In the genomic region with DNA sequence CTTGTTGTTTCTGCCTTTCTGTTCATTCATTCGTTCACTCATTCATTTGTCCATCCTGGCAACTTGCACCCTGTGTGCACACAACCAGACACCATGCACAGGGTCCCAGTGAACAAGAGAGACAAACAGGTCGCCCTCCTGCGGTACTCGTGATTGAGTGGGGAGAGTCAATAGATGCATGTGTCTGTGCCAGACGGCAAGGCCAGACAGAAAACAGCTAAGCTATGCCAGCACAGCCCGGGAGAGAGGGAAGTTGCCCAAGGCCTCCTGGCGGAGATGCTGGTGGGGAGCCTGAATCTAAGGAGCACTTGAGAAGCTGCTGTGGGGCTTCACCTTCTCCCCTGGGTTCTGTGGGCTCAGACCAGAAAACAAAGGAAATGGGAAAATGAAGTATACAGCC, we compare ENCODE assay signal across 19 mouse cellular contexts. TPM values are rescaled to one million over a fixed set of nuclear protein-coding genes. Genes with fewer than 3 reads are reported as not detected.
DNase-seq lines count a peak whose midpoint lies in the region; ATAC-seq and TF ChIP-seq lines count a peak whose summit lies in the region.
"Had no signal": no experiment of that assay in that cellular context is flagged by ENCODE, and none has a peak within 500 bp of the region (broad histone marks: within the 10 kb centered on the region; RNA-seq: fewer than 3 reads in every experiment).

No protein-coding gene starts in this region.

- H3K36me3 ChIP-seq in forebrain, embryonic 14.5 days (ENCODE audit: control insufficient read depth, insufficient read depth, low read length), result no peaks in the 10 kb centered on the region
- no peaks in the 10 kb centered on the region for H3K36me3 ChIP-seq in forebrain, embryonic 10.5 days (replicated peaks)
- no peaks in the 10 kb centered on the region for H3K36me3 ChIP-seq in thymus, adult 2 months (ENCODE audit: control insufficient read depth, insufficient read depth, low read length)
- H3K36me3 ChIP-seq in hindbrain, embryonic 13.5 days, result no peaks in the 10 kb centered on the region
- H3K36me3 ChIP-seq: embryonic facial prominence, embryonic 13.5 days had no signal

- no peaks in the 10 kb centered on the region for H3K27me3 ChIP-seq in forebrain, embryonic 14.5 days (replicated peaks; ENCODE audit: control insufficient read depth, insufficient read depth, low read length)
- H3K27me3 ChIP-seq in forebrain, embryonic 10.5 days (ENCODE audit: poor library complexity, severe bottlenecking), result no peaks in the 10 kb centered on the region; the same call in 1 of the 2 replicates
- H3K27me3 ChIP-seq in thymus, adult 2 months (ENCODE audit: control insufficient read depth, insufficient read depth, low read length), result no peaks in the 10 kb centered on the region
- no peaks in the 10 kb centered on the region for H3K27me3 ChIP-seq in hindbrain, embryonic 13.5 days
- H3K27me3 ChIP-seq: embryonic facial prominence, embryonic 13.5 days; forebrain, embryonic 13.5 days had no signal

- H3K4me2 ChIP-seq in forebrain, embryonic 14.5 days (ENCODE audit: low read length), result no peak overlapping the region
- no peak overlapping the region for H3K4me2 ChIP-seq in hindbrain, embryonic 13.5 days
- H3K4me2 ChIP-seq: embryonic facial prominence, embryonic 13.5 days; forebrain, embryonic 13.5 days had no signal

- no peak overlapping the region for H3K27ac ChIP-seq in forebrain, embryonic 14.5 days (ENCODE audit: low read depth, low read length)
- no peak overlapping the region for H3K27ac ChIP-seq in forebrain, embryonic 10.5 days
- H3K27ac ChIP-seq in thymus, adult 2 months (ENCODE audit: control insufficient read depth, insufficient read depth, low read length), result no peak overlapping the region
- no peak overlapping the region for H3K27ac ChIP-seq in hindbrain, embryonic 13.5 days
- H3K27ac ChIP-seq: embryonic facial prominence, embryonic 13.5 days; forebrain, embryonic 13.5 days had no signal

- 67% methylated on average over 7 of the region's 7 CpGs for WGBS in forebrain, embryonic 14.5 days
- WGBS in forebrain, embryonic 10.5 days, result 79% methylated on average over 7 of the region's 7 CpGs
- WGBS in thymus, adult 2 months, result 91% methylated on average over 7 of the region's 7 CpGs
- 71% methylated on average over 7 of the region's 7 CpGs for WGBS in hindbrain, embryonic 13.5 days

- no peaks in the 10 kb centered on the region for H3K9me3 ChIP-seq in forebrain, embryonic 14.5 days (replicated peaks; ENCODE audit: control insufficient read depth, low read length)
- H3K9me3 ChIP-seq in forebrain, embryonic 10.5 days, result no peaks in the 10 kb centered on the region
- H3K9me3 ChIP-seq in hindbrain, embryonic 13.5 days, result no peaks in the 10 kb centered on the region
- H3K9me3 ChIP-seq: embryonic facial prominence, embryonic 13.5 days; forebrain, embryonic 13.5 days had no signal

- DNase-seq in forebrain, embryonic 14.5 days (ENCODE audit: low spot score), result peak; percentile 11
- DNase-seq in forebrain, embryonic 10.5 days (ENCODE audit: extremely low spot score, low spot score), result no peak
- DNase-seq in layer of hippocampus, adult 9-11 months, result peak; percentile 28
- no peak for DNase-seq in layer of hippocampus, postnatal 25 days (ENCODE audit: extremely low spot score in 1 of 2, low spot score in 1 of 2)
- peak; percentile 52 for DNase-seq in ovary, postnatal 36 days (ENCODE audit: low spot score)
- no peak for DNase-seq in ovary, postnatal 14 days (ENCODE audit: low spot score)
- DNase-seq in thymus, adult 2 months, result no peak
- DNase-seq: cerebellum, adult 11 months; kidney, adult 2 months; lung, adult 18-20 months; lung, postnatal 4 days; midbrain, embryonic 14.5 days; retina, postnatal 1 day; spleen, adult 18-20 months; thymus, postnatal 36 days had no signal

- no peaks in the 10 kb centered on the region for H3K4me1 ChIP-seq in forebrain, embryonic 14.5 days (ENCODE audit: control insufficient read depth, insufficient read depth, low read length)
- peaks cover 11% of the 10 kb centered on the region for H3K4me1 ChIP-seq in forebrain, embryonic 10.5 days
- peaks cover 28% of the 10 kb centered on the region for H3K4me1 ChIP-seq in thymus, adult 2 months (replicated peaks; ENCODE audit: control insufficient read depth, insufficient read depth, low read length)
- H3K4me1 ChIP-seq in hindbrain, embryonic 13.5 days (replicated peaks), result peaks cover 10% of the 10 kb centered on the region
- H3K4me1 ChIP-seq: forebrain, embryonic 13.5 days had no signal

- H3K9ac ChIP-seq in forebrain, embryonic 14.5 days (ENCODE audit: low read length), result no peak overlapping the region
- no peak overlapping the region for H3K9ac ChIP-seq in hindbrain, embryonic 13.5 days
- H3K9ac ChIP-seq: embryonic facial prominence, embryonic 13.5 days; forebrain, embryonic 13.5 days had no signal

- no peak for TF ChIP-seq POLR2A in thymus, adult 2 months (IDR thresholded peaks at IDR 0.05; ENCODE audit: control insufficient read depth, extremely low read depth, insufficient read depth, low read length, poor library complexity)

- no peak overlapping the region for H3K4me3 ChIP-seq in forebrain, embryonic 14.5 days (ENCODE audit: low read depth, low read length)
- H3K4me3 ChIP-seq in forebrain, embryonic 10.5 days, result no peak overlapping the region
- H3K4me3 ChIP-seq in thymus, adult 2 months (ENCODE audit: control insufficient read depth, insufficient read depth, low read length), result no peak overlapping the region
- no peak overlapping the region for H3K4me3 ChIP-seq in hindbrain, embryonic 13.5 days
- H3K4me3 ChIP-seq: embryonic facial prominence, embryonic 13.5 days; forebrain, embryonic 13.5 days had no signal

- ATAC-seq in forebrain, embryonic 14.5 days, result no peak
- no peak for ATAC-seq in hindbrain, embryonic 13.5 days (ENCODE audit: low FRiP score)
- ATAC-seq: forebrain, embryonic 13.5 days; hindbrain, embryonic 16.5 days had no signal

- no peak for TF ChIP-seq CTCF in thymus, adult 2 months (IDR thresholded peaks at IDR 0.05; ENCODE audit: borderline replicate concordance, control insufficient read depth, extremely low read depth, insufficient read depth, low read length, poor library complexity)

RNA-seq across cellular contexts. Expression of a gene that starts 10.8 kb away (rescaled TPM):
- 2.0 and 2.1 TPM in 2 replicates for polyA plus RNA-seq in forebrain, embryonic 14.5 days (2014; fragmentation: Nextera tagmentation; extraction: Ambion mirVana)
- polyA plus RNA-seq in forebrain, embryonic 10.5 days (2016; fragmentation: Nextera tagmentation; extraction: Ambion mirVana), result 1.4 and 2.3 TPM in 2 replicates
- total RNA-seq in layer of hippocampus, postnatal 25 days (2021), result 1 to 10 TPM; 3.7 to 4.6 TPM
- polyA plus RNA-seq in thymus, adult 2 months (2012; rRNA removed), result 9.6 and 12.3 TPM in 2 replicates
- polyA plus RNA-seq in hindbrain, embryonic 13.5 days (2015; fragmentation: Nextera tagmentation; extraction: Ambion mirVana), result 5.1 and 5.5 TPM in 2 replicates

Comparison
In these comparisons a context has a peak if more than half of its experiments do, and no peak if none do; other contexts are left out.
1. DNase-seq: peak in forebrain, embryonic 14.5 days (single experiment), layer of hippocampus, adult 9-11 months (single experiment) and ovary, postnatal 36 days (single experiment); none in forebrain, embryonic 10.5 days (single experiment), layer of hippocampus, postnatal 25 days (0 of 2), ovary, postnatal 14 days (single experiment) and thymus, adult 2 months (single experiment).